Mouse (Mus musculus) Muller cell, postnatal 12 days (primary cell): ENCODE measurements around the gene Tjp3.
"Not testable (repeated sequence)": the region's sequence is repeated elsewhere in the genome, so short reads cannot be mapped to it uniquely, and the experiment has no call there.

Source experiments
- DNase-seq: peaks from one replicate; pipeline ENCODE4 v3.0.0-alpha.2; 2015; ENCODE audit errors: inconsistent ontology term

Gene Tjp3

GRCm38 (mm10) chr10:81233226-81233585 is 58.2 kb downstream of the Tjp3 start:
- DNase-seq: no peak

GRCm38 (mm10) chr10:81232580-81233225 is 58.7 kb downstream of the Tjp3 start, which contains the start of gene Zfr2:
Gene Zfr2 (plus strand): TSS chr10:81233155.
- DNase-seq: peak; percentile 95

- DNase-seq: no peak
These were observed 59.9 kb downstream of the Tjp3 start for GRCm38 (mm10) chr10:81231436-81231835.

- peak; percentile 57 for DNase-seq
These were observed 60.7 kb downstream of the Tjp3 start, which contains the start of gene Atcay for GRCm38 (mm10) chr10:81230438-81231332. Gene Atcay (minus strand): TSS chr10:81230833.

GRCm38 (mm10) chr10:81229735-81230437 is 61.5 kb downstream of the Tjp3 start:
- no peak for DNase-seq

GRCm38 (mm10) chr10:81223731-81224130 is 67.7 kb downstream of the Tjp3 start:
- not testable (repeated sequence) for DNase-seq
